Mouse (Mus musculus): ENCODE measurements around the gene Zfp689.

GRCm38 (mm10) chr7:127491846-127492245 is 42.9 kb upstream of the Zfp689 start:
- no peak for TF ChIP-seq USF1 (IDR thresholded peaks at IDR 0.05; ENCODE audit: low read depth)
- TF ChIP-seq MAX (IDR thresholded peaks at IDR 0.05) = no peak

All from C2C12 (cell line).